Mouse (Mus musculus) heart, embryonic 11.5 days (tissue): ENCODE measurements around the gene Micall1. TPM values are rescaled to one million over a fixed set of nuclear protein-coding genes. Genes with fewer than 3 reads are reported as not detected.

Experiments
- ATAC-seq: fragments of 200-750 bp; cut with Nextera tagmentation; replicated peaks from 2 replicates; pipeline ENCODE4 v1.8.0; 2017; ENCODE audit warnings: moderate library complexity; ENCODE audit not compliant: insufficient number of reproducible peaks, low FRiP score, low TSS enrichment
- H3K27ac ChIP-seq: fragments of 300-500 bp; sonication (generic); 2 replicates; pipeline ENCODE4 v1.5.1; 2014; ENCODE audit warnings: mild to moderate bottlenecking, low read depth, low read length
- H3K27me3 ChIP-seq: fragments of 300-500 bp; sonication (generic); 2 replicates; pipeline ENCODE4 v1.6.1; 2014; ENCODE audit warnings: mild to moderate bottlenecking, low read length, mixed read lengths; ENCODE audit not compliant: control insufficient read depth, insufficient read depth
- H3K36me3 ChIP-seq: fragments of 300-500 bp; sonication (generic); 2 replicates; pipeline ENCODE4 v1.6.1; 2014; ENCODE audit warnings: mild to moderate bottlenecking, low read length, moderate library complexity, mixed read lengths; ENCODE audit not compliant: control insufficient read depth, insufficient read depth
- H3K4me1 ChIP-seq: fragments of 300-500 bp; sonication (generic); 2 replicates; pipeline ENCODE4 v1.6.1; 2014; ENCODE audit warnings: low read length; ENCODE audit not compliant: control insufficient read depth, insufficient read depth
- H3K4me2 ChIP-seq: fragments of 300-500 bp; sonication (generic); 2 replicates; pipeline ENCODE4 v1.6.1; 2014; ENCODE audit warnings: mild to moderate bottlenecking, moderate library complexity
- H3K4me3 ChIP-seq: fragments of 300-500 bp; sonication (generic); 2 replicates; pipeline ENCODE4 v1.5.1; 2014; ENCODE audit warnings: low read depth, low read length
- H3K9ac ChIP-seq: fragments of 300-500 bp; sonication (generic); 2 replicates; pipeline ENCODE4 v1.6.1; 2014; ENCODE audit warnings: mild to moderate bottlenecking, low read depth, low read length, moderate library complexity
- H3K9me3 ChIP-seq: fragments of 300-500 bp; sonication (generic); replicated peaks from 2 replicates; pipeline ENCODE4 v1.6.1; 2016; ENCODE audit warnings: low read length; ENCODE audit not compliant: control insufficient read depth
- WGBS: fragments of 180-500 bp; shearing (Covaris S2); extraction: QIAGEN DNeasy Blood & Tissue Kit; methylation state at CpG from one replicate; pipeline ENCODE4 v1.1.7; 2014; ENCODE audit not compliant: insufficient replicate concordance; 5-methylcytosine and 5-hydroxymethylcytosine counted together
- polyA plus RNA-seq: library from polyadenylated mRNA; unstranded; fragments of >200 nt; fragmentation: Nextera tagmentation; extraction: Ambion mirVana; gene quantifications from 2 replicates; pipeline ENCODE4 v1.2.1, GENCODE M21; 2014

Gene Micall1
- polyA plus RNA-seq, 1 experiment from 2014 or later, result 11.9 TPM

GRCm38 (mm10) chr15:79129311-79129710 lies 20.6 kb downstream of the Micall1 start:
- Histone ChIP-seq H3K9me3 (no peaks in the 10 kb centered on the region), H3K4me3 (no peak overlapping the region), H3K9ac (no peak overlapping the region), H3K36me3 (peaks cover 79% of the 10 kb centered on the region), H3K27me3 (no peaks in the 10 kb centered on the region), H3K4me2 (no peak overlapping the region), H3K27ac (no peak overlapping the region), H3K4me1 (no peaks in the 10 kb centered on the region; the same call in none of the 2 replicates)
- 83% methylated on average over 7 of the region's 7 CpGs for WGBS
- ATAC-seq, result no peak

GRCm38 (mm10) chr15:79130782-79131181 lies 22.1 kb downstream of the Micall1 start:
- Histone ChIP-seq H3K4me2 (no peak overlapping the region), H3K4me3 (no peak overlapping the region), H3K9ac (no peak overlapping the region), H3K27me3 (no peaks in the 10 kb centered on the region), H3K9me3 (no peaks in the 10 kb centered on the region), H3K4me1 (no peaks in the 10 kb centered on the region), H3K27ac (no peak overlapping the region), H3K36me3 (peaks cover 65% of the 10 kb centered on the region)
- no peak for ATAC-seq
- 81% methylated on average over 10 of the region's 10 CpGs for WGBS

DNA sequence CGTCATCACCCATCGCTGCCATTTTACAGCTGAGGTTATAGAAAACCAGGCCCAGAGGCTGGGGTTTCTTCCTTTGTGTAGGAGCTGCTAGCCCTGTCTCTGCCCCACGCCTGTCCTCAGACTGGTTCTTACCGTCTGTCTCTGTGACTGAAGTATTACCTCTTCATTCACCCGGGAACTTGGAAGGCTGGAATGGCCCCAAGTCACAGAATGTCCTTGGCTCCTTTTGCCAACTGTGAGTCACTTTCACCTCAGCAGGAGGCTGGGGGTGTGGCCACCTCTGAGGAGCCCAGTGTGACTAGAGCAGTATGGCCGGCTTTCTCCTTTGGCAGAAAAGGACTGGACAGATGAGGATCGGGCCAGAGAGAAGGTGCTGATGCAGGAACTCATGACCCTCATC lies 22.7 kb downstream of the Micall1 start:
- no peak overlapping the region for H3K4me2 ChIP-seq

GRCm38 (mm10) chr15:79133191-79133661 lies 24.5 kb downstream of the Micall1 start:
- H3K27ac ChIP-seq, result no peak overlapping the region

More for the DNA sequence above, 22.7 kb downstream of the Micall1 start:
- Histone ChIP-seq H3K9me3 (no peaks in the 10 kb centered on the region), H3K4me1 (no peaks in the 10 kb centered on the region), H3K27me3 (no peaks in the 10 kb centered on the region), H3K9ac (no peak overlapping the region), H3K4me3 (no peak overlapping the region), H3K36me3 (peaks cover 58% of the 10 kb centered on the region), H3K27ac (no peak overlapping the region)
- WGBS, result 60% methylated on average over 7 of the region's 7 CpGs
- no peak for ATAC-seq

GRCm38 (mm10) chr15:79134496-79135270 lies 26.0 kb downstream of the Micall1 start:
- H3K9me3 ChIP-seq, result no peaks in the 10 kb centered on the region
- 79% methylated on average over 9 of the region's 9 CpGs for WGBS
- no peak for ATAC-seq

More at GRCm38 (mm10) chr15:79133191-79133661, 24.5 kb downstream of the Micall1 start:
- peaks cover 41% of the 10 kb centered on the region for H3K36me3 ChIP-seq
- no peak for ATAC-seq
- WGBS, result 77% methylated on average over 6 of the region's 6 CpGs
- no peak overlapping the region for H3K4me3 ChIP-seq
- H3K4me1 ChIP-seq, result no peaks in the 10 kb centered on the region
- no peaks in the 10 kb centered on the region for H3K9me3 ChIP-seq
- no peaks in the 10 kb centered on the region for H3K27me3 ChIP-seq
- H3K9ac ChIP-seq, result no peak overlapping the region
- H3K4me2 ChIP-seq, result no peak overlapping the region

GRCm38 (mm10) chr15:79135332-79135731 lies 26.6 kb downstream of the Micall1 start:
- no peaks in the 10 kb centered on the region for H3K4me1 ChIP-seq
- H3K9ac ChIP-seq, result no peak overlapping the region
- H3K4me2 ChIP-seq, result no peak overlapping the region
- no peaks in the 10 kb centered on the region for H3K9me3 ChIP-seq
- H3K36me3 ChIP-seq, result peaks cover 28% of the 10 kb centered on the region
- H3K4me3 ChIP-seq, result no peak overlapping the region
- no peak overlapping the region for H3K27ac ChIP-seq
- WGBS, result 85% methylated on average over 9 of the region's 9 CpGs
- no peaks in the 10 kb centered on the region for H3K27me3 ChIP-seq
- ATAC-seq, result no peak

More at GRCm38 (mm10) chr15:79134496-79135270, 26.0 kb downstream of the Micall1 start:
- Histone ChIP-seq H3K36me3 (peaks cover 34% of the 10 kb centered on the region), H3K27ac (no peak overlapping the region), H3K4me2 (no peak overlapping the region), H3K4me3 (no peak overlapping the region), H3K4me1 (no peaks in the 10 kb centered on the region), H3K27me3 (no peaks in the 10 kb centered on the region), H3K9ac (no peak overlapping the region)

GRCm38 (mm10) chr15:79135783-79136575 lies 27.3 kb downstream of the Micall1 start:
- no peak overlapping the region for H3K9ac ChIP-seq
- ATAC-seq, result no peak
- no peak overlapping the region for H3K27ac ChIP-seq
- no peaks in the 10 kb centered on the region for H3K27me3 ChIP-seq
- peaks cover 22% of the 10 kb centered on the region for H3K36me3 ChIP-seq
- H3K4me3 ChIP-seq, result no peak overlapping the region
- no peak overlapping the region for H3K4me2 ChIP-seq
- no peaks in the 10 kb centered on the region for H3K9me3 ChIP-seq
- no peaks in the 10 kb centered on the region for H3K4me1 ChIP-seq
- 80% methylated on average over 11 of the region's 11 CpGs for WGBS

DNA sequence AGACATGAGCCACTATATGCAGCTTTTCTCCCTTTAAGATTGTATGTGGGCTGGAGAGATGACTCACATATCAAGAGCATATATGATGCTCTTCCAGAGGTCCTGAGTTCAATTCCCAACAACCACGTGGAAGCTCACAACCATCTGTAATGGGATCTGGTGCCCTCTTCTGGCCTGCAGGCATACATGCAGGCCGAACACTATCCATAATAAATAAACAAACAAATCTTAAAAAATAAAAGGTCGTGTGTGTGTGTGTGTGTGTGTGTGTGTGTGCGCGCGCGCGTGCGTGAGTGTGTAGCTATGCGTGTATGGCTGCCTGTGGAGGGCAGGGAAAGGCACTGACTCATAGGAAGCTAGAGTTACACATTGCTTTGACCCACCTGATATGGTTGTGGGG lies 30.9 kb downstream of the Micall1 start:
- ATAC-seq, result no peak
- H3K9ac ChIP-seq, result no peak overlapping the region
- H3K4me1 ChIP-seq, result peaks cover 9% of the 10 kb centered on the region
- H3K4me3 ChIP-seq, result no peak overlapping the region
- H3K9me3 ChIP-seq, result no peaks in the 10 kb centered on the region
- 0 out of 2 replicates have a peak, but pooled peaks cover 1% of the 10 kb centered on the region for H3K36me3 ChIP-seq
- H3K27me3 ChIP-seq, result no peaks in the 10 kb centered on the region
- 56% methylated on average over 10 of the region's 10 CpGs for WGBS
- H3K27ac ChIP-seq, result no peak overlapping the region
- H3K4me2 ChIP-seq, result no peak overlapping the region
